In genomic region chr12:26413961-26414411, GRCm38 (mm10) we compare ENCODE assay signal across 7 mouse cellular contexts. TPM values are rescaled to one million over a fixed set of nuclear protein-coding genes. Genes with fewer than 3 reads are reported as not detected.
A peak's percentile ranks its signal among the peaks of the same experiment; 100 is the strongest.
DNase-seq lines count a peak whose midpoint lies in the region; ATAC-seq and TF ChIP-seq lines count a peak whose summit lies in the region.

No protein-coding gene starts in this region.

- H3K4me2 ChIP-seq in midbrain, postnatal 0 days (ENCODE audit: low read depth, low read length, poor library complexity, severe bottlenecking), result peak overlapping the region; percentile 92

- H3K27me3 ChIP-seq in thymus, adult 2 months (ENCODE audit: control insufficient read depth, insufficient read depth, low read length), result no peaks in the 10 kb centered on the region
- H3K27me3 ChIP-seq in midbrain, postnatal 0 days (ENCODE audit: insufficient read depth, low read length), result no peaks in the 10 kb centered on the region

- H3K4me3 ChIP-seq in thymus, adult 2 months (ENCODE audit: control insufficient read depth, insufficient read depth, low read length), result peak overlapping the region; percentile 86
- H3K4me3 ChIP-seq in midbrain, postnatal 0 days (ENCODE audit: low read depth, low read length), result peak overlapping the region; percentile 93

- WGBS in thymus, adult 2 months, result 23% methylated on average over 8 of the region's 8 CpGs
- WGBS in midbrain, postnatal 0 days, result 6% methylated on average over 8 of the region's 8 CpGs

- TF ChIP-seq CTCF in thymus, adult 2 months (IDR thresholded peaks at IDR 0.05; ENCODE audit: borderline replicate concordance, control insufficient read depth, extremely low read depth, insufficient read depth, low read length, poor library complexity), result no peak
- no peak for TF ChIP-seq CTCF in midbrain, postnatal 0 days (IDR thresholded peaks at IDR 0.05)

- H3K9me3 ChIP-seq in midbrain, postnatal 0 days (ENCODE audit: low read length), result no peaks in the 10 kb centered on the region

- no peak overlapping the region for H3K27ac ChIP-seq in thymus, adult 2 months (ENCODE audit: control insufficient read depth, insufficient read depth, low read length)
- H3K27ac ChIP-seq in midbrain, postnatal 0 days (ENCODE audit: low read depth, low read length), result peak overlapping the region; percentile 77

- no peak for DNase-seq in thymus, adult 2 months
- no peak for DNase-seq in thymus, postnatal 25 days
- peak; percentile 60 for DNase-seq in heart, adult 8-10 months (ENCODE audit: low spot score)
- DNase-seq in kidney, postnatal 36 days, result peak; percentile 50 to 53
- no peak for DNase-seq in midbrain, postnatal 0 days (ENCODE audit: low spot score)
- no peak for DNase-seq in spleen, postnatal 14 days (ENCODE audit: low spot score in 2 of 2)
- no peak for DNase-seq in spleen, adult 18-20 months

- TF ChIP-seq POLR2A in thymus, adult 2 months (IDR thresholded peaks at IDR 0.05; ENCODE audit: control insufficient read depth, extremely low read depth, insufficient read depth, low read length, poor library complexity), result no peak

- peaks cover 10% of the 10 kb centered on the region for H3K4me1 ChIP-seq in thymus, adult 2 months (replicated peaks; ENCODE audit: control insufficient read depth, insufficient read depth, low read length)
- H3K4me1 ChIP-seq in midbrain, postnatal 0 days (ENCODE audit: insufficient read depth, low read length), result peaks cover 15% of the 10 kb centered on the region

- no peaks in the 10 kb centered on the region for H3K36me3 ChIP-seq in thymus, adult 2 months (ENCODE audit: control insufficient read depth, insufficient read depth, low read length)
- no peaks in the 10 kb centered on the region for H3K36me3 ChIP-seq in midbrain, postnatal 0 days (ENCODE audit: insufficient read depth, low read length)

- peak; percentile 8; the same call in 1 of the 2 replicates for ATAC-seq in midbrain, postnatal 0 days (ENCODE audit: low FRiP score)

- peak overlapping the region; percentile 86 for H3K9ac ChIP-seq in midbrain, postnatal 0 days (replicated peaks; ENCODE audit: low read length, poor library complexity, severe bottlenecking)

RNA-seq across cellular contexts. Expression of gene Rnf144a, which starts 1.1 kb away (rescaled TPM):
- polyA plus RNA-seq in thymus, adult 2 months (2012; rRNA removed), result 12.0 and 14.6 TPM in 2 replicates
- 10 to 100 TPM in 2 of 4 experiments, 1 to 10 TPM in 2; 4.8 to 11.7 (median 8.9) TPM for total RNA-seq in heart, adult 8-10 months (2022)
- total RNA-seq in midbrain, postnatal 0 days (2014; rRNA removed), result 32.0 TPM in 2 replicates
- 20.3 and 22.0 TPM in 2 replicates for polyA plus RNA-seq in midbrain, postnatal 0 days (2015; fragmentation: Nextera tagmentation; extraction: Ambion mirVana)

RNA-seq across cellular contexts. Expression of gene Rsad2, which starts 42.3 kb away (rescaled TPM):
- polyA plus RNA-seq in thymus, adult 2 months (2012; rRNA removed), result 2.9 TPM in 2 replicates
- total RNA-seq in heart, adult 8-10 months (2022), result 1 to 10 TPM; 4.0 to 7.3 (median 5.7) TPM
- 1.1 and 1.3 TPM in 2 replicates for total RNA-seq in midbrain, postnatal 0 days (2014; rRNA removed)
- 0.95 and 0.98 TPM in 2 replicates for polyA plus RNA-seq in midbrain, postnatal 0 days (2015; fragmentation: Nextera tagmentation; extraction: Ambion mirVana)

RNA-seq across cellular contexts. Expression of gene Cmpk2, which starts 55.0 kb away (rescaled TPM):
- 6.6 and 7.2 TPM in 2 replicates for polyA plus RNA-seq in thymus, adult 2 months (2012; rRNA removed)
- 1 to 10 TPM; 3.5 to 4.6 (median 4.4) TPM for total RNA-seq in heart, adult 8-10 months (2022)
- total RNA-seq in midbrain, postnatal 0 days (2014; rRNA removed), result 25.2 and 29.5 TPM in 2 replicates
- polyA plus RNA-seq in midbrain, postnatal 0 days (2015; fragmentation: Nextera tagmentation; extraction: Ambion mirVana), result 21.2 and 21.8 TPM in 2 replicates

Comparison
In these comparisons a context has a peak if more than half of its experiments do, and no peak if none do; other contexts are left out.
1. DNase-seq: peak in heart, adult 8-10 months (single experiment) and kidney, postnatal 36 days (2 of 2); none in thymus, adult 2 months (single experiment), thymus, postnatal 25 days (single experiment), midbrain, postnatal 0 days (single experiment), spleen, postnatal 14 days (0 of 2) and spleen, adult 18-20 months (0 of 2).